Mouse (Mus musculus) liver, embryonic 14.5 days (tissue): ENCODE data around the gene Tnf.

ENCODE experiments used
- CTCF ChIP-seq: IDR thresholded peaks from 2 replicates; pipeline ENCODE4 v1.5.1; 2016; ENCODE audit warnings: antibody characterized with exemption, low read depth, control low read depth
- EP300 ChIP-seq: IDR thresholded peaks from 2 replicates; pipeline ENCODE4 v1.6.1; 2016; ENCODE audit warnings: antibody characterized with exemption, low read depth

- TF ChIP-seq CTCF (no peak), EP300 (no peak)
Measured at GRCm38 (mm10) chr17:35175968-35176367, 25.8 kb downstream of the Tnf start, which contains the start of gene Aif1.
